Mouse (Mus musculus) spleen, postnatal 36 days (tissue): ENCODE data around the gene Fbxo45.
A peak's percentile ranks its signal among the peaks of the same experiment; 100 is the strongest.

Experiments
- DNase-seq, 2 experiments: peaks; one replicate each; pipeline ENCODE4 v3.0.0; 2022; ENCODE audit warnings: low spot score in 2 of 2, mixed read lengths in 1 of 2

Gene Fbxo45

DNA sequence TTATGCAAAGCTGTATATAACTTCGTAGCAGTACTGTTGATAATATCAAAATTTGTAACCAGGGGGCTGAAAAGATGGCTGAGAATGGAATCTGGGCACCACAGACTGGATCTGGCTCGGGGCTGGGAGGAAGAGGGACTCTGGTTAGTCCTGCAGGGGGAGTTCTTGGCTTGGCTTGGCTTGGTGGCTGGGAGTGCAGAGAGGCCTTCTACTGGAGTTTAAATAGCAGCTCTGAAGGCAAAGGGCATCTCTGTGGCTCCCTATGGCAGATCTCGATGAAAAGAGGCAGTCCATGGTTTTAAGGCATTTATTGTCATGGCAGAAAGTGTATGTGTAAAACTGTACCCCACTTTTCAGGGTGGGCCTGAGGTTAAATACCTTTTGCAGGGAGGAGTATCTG lies 42.1 kb downstream of the Fbxo45 start:
- DNase-seq = no peak

DNA sequence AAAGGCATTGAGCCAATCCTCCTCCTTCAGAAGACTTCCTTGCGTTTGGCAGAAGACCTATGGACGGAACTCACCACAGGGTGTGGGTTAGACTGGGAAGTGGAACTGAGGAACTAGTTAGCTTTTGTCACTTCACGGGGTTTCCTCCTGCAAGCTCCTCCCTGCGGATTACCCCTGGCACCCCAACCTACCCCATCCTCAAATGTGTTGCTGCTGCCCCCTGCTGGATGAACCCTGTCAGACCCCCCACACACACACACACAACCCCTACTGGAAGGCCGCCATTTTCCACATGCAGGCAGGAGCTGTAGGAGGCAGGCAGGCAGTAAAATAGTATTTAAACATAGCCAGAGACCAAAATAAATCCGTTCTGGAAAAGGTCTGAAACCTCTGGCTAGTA lies 44.3 kb downstream of the Fbxo45 start:
- DNase-seq = peak; percentile 90 to 91

GRCm38 (mm10) chr16:32201004-32201325 lies 46.0 kb downstream of the Fbxo45 start:
- no peak for DNase-seq

DNA sequence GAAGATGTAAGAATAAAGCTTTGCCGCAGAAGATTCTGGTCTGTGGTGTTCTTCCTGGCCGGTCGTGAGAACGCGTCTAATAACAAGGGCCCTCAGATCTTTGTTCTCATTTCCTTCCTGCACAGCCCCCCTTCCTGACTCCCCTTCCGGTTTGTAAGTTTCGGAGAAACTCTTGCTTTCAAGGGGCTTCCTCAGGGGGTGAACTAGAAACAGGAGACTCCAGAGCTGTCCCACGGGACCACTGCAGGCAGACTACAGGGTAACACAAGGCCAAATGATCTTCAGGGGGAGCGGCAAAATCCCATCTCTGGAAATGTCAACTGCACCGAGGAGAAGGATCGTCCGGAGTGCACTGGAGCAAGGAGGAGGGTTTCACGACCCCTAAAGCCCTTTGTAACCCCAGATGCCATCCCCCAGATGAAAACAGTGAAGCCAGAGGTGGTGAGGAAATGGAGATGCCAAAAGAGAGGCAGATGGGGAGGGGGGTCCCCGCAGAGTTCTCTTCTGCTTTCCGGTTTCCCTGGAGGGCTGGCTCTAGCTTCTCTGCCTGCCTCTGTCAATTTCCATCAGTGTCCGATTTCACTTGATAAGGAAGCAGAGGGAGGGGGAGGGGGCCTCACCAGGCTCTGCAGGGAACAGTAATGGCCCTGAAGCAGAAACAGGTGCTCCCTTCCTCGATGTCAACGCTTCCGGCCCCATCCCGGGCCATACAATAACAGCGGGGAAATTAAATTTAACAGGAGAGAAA lies 46.5 kb downstream of the Fbxo45 start:
- DNase-seq = peak; percentile 51 to 61

- DNase-seq = peak; percentile 76 to 77
Measured at GRCm38 (mm10) chr16:32190011-32190441, 56.9 kb downstream of the Fbxo45 start.

DNA sequence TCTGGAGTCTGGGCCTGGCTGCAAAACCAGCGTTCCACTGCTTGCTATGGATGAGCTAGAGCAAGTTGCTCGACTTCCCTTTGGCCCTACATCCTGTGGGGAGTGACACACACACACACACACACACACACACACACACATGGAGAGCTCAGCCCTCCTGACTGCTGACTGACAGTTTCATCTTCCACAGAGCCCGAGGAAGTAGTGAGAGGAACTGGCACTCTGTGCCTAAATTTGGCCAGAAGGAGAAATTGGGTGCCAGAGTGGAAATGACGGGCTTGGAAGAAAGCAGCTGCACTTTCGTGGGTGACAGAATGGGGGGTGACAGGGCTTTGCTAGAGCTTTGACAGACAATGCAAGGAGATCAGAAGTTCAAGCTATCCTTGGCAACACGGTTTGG lies 57.8 kb downstream of the Fbxo45 start:
- peak; percentile 41 to 55 for DNase-seq

- no peak for DNase-seq
Measured at GRCm38 (mm10) chr16:32186056-32186455, 60.9 kb downstream of the Fbxo45 start.
